Mouse (Mus musculus) left cerebral cortex, adult 8-10 months (tissue): ENCODE measurements around the gene Kras. TPM values are rescaled to one million over a fixed set of nuclear protein-coding genes. Genes with fewer than 3 reads are reported as not detected.
A peak's percentile ranks its signal among the peaks of the same experiment; 100 is the strongest.

Experiments used
- DNase-seq, 2 experiments: peaks; one replicate each; pipeline ENCODE4 v3.0.0; 2022; ENCODE audit warnings: low spot score in 2 of 2
- total RNA-seq, 4 experiments: library from RNA; stranded (reverse); gene quantifications; 2 replicates each; pipeline ENCODE4 v1.2.4; 2022

Kras gene
- total RNA-seq, 4 experiments from 2014 or later: 70.6 to 83.1 (median 72.7) TPM

GRCm38 (mm10) chr6:145249291-145250184 lies 501 bp downstream of the Kras start:
- peak; percentile 20 to 29 for DNase-seq

- no peak for DNase-seq
Measured at GRCm38 (mm10) chr6:145247886-145248285, 2.2 kb downstream of the Kras start.

DNA sequence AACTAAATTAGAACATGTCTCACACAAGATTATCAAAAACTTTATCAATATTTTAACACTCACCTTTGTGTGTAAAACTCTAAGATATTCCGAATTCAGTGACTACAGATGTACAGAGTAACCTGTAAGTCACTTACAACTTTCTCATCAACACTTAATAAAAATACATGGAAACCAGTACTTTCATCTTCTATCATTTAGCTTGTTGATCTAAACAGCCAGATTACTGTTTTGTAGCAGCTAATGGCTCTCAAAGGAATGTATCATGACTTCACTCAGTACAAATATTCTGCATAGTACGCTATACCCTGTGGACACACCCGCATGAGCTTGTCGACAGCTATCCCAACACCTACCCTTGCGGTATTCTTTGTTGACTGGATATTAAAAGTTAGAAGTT lies 3.2 kb downstream of the Kras start:
- no peak for DNase-seq

DNA sequence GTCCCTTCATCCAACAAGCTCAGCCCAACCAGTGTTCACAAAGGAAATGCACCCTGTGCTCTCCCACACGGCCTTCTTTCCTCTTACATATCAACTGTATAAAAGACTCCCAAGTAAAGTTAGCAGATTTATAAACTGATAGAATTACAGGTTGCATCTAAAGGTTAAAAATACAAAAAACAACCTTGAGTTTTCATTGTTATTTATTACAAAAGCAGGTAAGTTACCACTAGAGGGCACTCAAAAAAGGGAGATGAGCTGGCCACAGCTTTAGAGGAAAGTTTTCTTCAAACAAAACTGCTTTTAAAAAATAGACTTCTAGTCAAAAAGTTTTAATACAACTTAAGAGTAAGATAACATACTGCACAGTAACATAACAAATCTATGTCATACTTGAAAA lies 7.5 kb downstream of the Kras start:
- no peak for DNase-seq

- DNase-seq: no peak
Measured at GRCm38 (mm10) chr6:145240285-145240684, 9.8 kb downstream of the Kras start.

DNA sequence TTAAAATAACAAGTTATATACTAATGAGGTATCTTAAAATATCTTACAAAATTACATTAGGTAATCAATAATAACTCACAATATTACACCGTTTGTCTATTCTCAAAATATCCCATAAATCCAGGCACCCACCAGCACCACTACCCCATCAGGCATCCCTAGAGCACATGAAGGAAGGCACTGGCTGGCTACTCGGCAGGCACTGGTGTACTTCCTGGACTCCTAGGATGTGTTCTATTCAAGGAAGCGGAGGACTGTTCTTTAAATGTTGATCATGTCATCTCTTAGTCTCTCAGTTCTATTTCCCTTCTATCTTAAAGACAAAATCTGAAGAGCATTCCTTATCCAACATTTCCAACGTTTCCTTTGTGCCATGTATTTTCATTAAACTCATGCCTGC lies 12.9 kb downstream of the Kras start:
- no peak for DNase-seq

GRCm38 (mm10) chr6:145235367-145235766 lies 14.7 kb downstream of the Kras start:
- DNase-seq: no peak

- DNase-seq: no peak
Measured at GRCm38 (mm10) chr6:145234391-145234790, 15.6 kb downstream of the Kras start.

DNA sequence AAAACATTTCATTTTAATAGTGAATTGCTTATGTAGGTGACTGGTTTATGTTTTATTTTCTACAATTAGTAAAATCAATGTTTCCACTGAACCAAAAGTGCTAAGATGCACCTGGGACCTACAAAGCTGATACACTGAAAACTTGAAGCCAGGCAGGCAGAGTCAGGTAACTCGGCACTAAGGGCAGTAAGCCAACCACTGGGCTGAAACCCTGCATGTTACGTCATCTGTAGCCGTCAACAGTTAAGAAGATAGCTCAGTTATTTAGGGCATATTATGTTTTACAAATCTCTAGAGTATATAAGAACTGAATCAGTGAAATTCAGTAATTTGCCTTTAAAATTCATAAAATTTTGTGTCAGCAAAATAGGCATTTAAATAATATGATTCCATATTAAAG lies 23.7 kb downstream of the Kras start:
- no peak for DNase-seq

DNA sequence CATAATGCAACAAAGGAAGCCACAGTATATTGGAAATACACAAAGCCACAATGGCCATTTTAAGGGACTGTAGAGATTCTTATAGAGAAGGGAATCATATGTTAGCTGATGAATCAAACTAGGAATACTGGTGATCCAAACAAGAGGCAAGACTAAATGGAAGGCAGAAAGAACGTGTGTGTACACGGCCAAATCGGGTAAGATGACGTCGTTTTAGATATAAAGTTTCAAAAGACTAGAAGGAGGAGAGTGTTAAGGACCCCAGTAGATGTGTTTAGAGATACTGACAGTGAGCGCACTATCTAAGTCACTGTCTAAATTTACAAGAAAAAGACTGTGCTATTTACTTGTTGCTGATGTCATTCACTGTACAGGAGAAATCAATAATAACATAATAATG lies 25.8 kb downstream of the Kras start:
- no peak for DNase-seq

- DNase-seq: no peak
Measured at GRCm38 (mm10) chr6:145215826-145216225, 34.2 kb downstream of the Kras start.

GRCm38 (mm10) chr6:145213916-145214315 lies 36.1 kb downstream of the Kras start:
- no peak for DNase-seq

GRCm38 (mm10) chr6:145211376-145212305 lies 38.4 kb downstream of the Kras start:
- DNase-seq: no peak

- DNase-seq: peak; percentile 92 to 100
Measured at GRCm38 (mm10) chr6:145210816-145211338, 39.2 kb downstream of the Kras start, which contains the start of the genes Casc1 and Etfrf1. Casc1 (minus strand) TSS chr6:145211005. Etfrf1 (plus strand) TSS chr6:145211134.

GRCm38 (mm10) chr6:145210056-145210680 lies 39.9 kb downstream of the Kras start:
- DNase-seq: no peak

- DNase-seq: no peak
Measured at GRCm38 (mm10) chr6:145205142-145205541, 44.9 kb downstream of the Kras start.

DNA sequence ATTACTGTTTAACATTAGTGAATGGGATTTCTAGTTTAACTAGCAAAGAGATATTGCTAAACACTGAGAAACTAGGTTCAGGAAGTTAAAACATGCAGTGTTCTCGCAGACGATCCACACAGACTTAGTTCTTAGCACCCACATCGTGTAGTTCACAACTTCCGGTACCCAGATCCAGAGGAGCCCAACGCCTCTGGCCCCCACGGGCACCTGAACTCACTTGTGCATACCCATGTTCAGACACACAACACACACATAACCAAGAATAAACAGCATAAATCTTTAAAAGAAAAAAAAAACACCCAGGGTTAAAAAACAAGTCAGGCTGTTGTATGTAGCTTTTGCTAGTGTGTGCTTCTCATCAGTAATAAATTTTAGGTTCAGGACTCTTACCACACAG lies 45.6 kb downstream of the Kras start:
- DNase-seq: no peak

DNA sequence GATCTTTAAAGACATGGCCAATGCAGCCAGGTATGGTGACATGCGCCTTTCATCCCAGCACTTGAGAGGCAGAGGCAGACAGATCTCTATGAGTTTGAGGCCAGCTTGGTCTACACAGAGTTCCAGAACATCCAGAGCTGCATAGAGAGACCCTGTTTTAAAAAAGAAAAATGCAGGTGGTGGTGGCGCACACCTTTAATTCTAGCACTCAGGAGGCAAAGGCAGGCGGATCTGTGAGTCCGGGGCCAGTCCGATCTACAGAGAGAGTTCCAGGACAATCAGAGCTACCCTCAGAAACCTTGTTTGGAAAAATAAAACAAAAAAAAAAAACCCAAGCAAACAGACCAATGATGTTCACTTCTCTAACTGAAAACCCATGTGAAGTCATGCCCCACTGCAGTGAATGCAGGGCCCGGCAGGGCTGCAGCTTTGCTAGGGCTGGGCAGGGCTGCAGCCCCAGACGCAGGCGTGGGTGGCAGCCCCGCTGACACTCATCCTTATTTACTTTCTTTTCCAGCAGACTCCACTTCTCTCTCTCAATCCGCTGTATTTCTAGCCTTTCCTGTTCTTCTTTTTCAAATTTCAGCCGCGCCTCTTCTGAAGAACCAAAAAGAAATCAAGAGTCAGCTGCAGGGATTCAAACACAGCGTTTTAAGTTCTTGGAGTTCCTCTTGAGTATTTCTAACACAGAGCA lies 47.5 kb downstream of the Kras start:
- no peak for DNase-seq

- DNase-seq: no peak
Measured at GRCm38 (mm10) chr6:145197949-145198686, 51.9 kb downstream of the Kras start.

- DNase-seq: no peak
Measured at GRCm38 (mm10) chr6:145193446-145193845, 56.6 kb downstream of the Kras start.
